Mouse (Mus musculus): ENCODE data around the gene Pex26.

- no peak for TF ChIP-seq CTCF (IDR thresholded peaks at IDR 0.05; ENCODE audit: low read depth, low read length)
- no peak for TF ChIP-seq GATA1 (IDR thresholded peaks at IDR 0.05; ENCODE audit: borderline replicate concordance, low read length)
- TF ChIP-seq TAL1 (conservative IDR thresholded peaks at IDR 0.05; ENCODE audit: low read depth, low read length): no peak
- TF ChIP-seq POLR2AphosphoS5 (IDR thresholded peaks at IDR 0.05; ENCODE audit: insufficient replicate concordance, low read depth, low read length): no peak
These were observed 34.0 kb upstream of the Pex26 start for GRCm38 (mm10) chr6:121149420-121149819.

All from G1E (cell line).